Mouse (Mus musculus) heart, adult 2 months (tissue): ENCODE measurements at regions not wholly inside any gene's neighbourhood (a gene's known extent, or its start where the extent isn't known, plus 50 kb on each side); places are given as distances from the start of the nearest gene placed in this dataset.
"Not testable (repeated sequence)": the region's sequence is repeated elsewhere in the genome, so short reads cannot be mapped to it uniquely, and the experiment has no call there.

Experiments used
- DNase-seq, 2 experiments: peaks; one replicate each; pipeline ENCODE4 v3.0.0; 2021
- H3K27ac ChIP-seq: fragments of 200-600 bp; 2 replicates; pipeline ENCODE4 v1.8.1; 2022
- H3K27me3 ChIP-seq: fragments of 200-500 bp; 2 replicates; pipeline ENCODE4 v1.6.1; 2012; ENCODE audit warnings: mild to moderate bottlenecking, low read length, inconsistent platforms, mixed read lengths; ENCODE audit not compliant: control insufficient read depth, insufficient read depth
- H3K36me3 ChIP-seq: fragments of 200-500 bp; 2 replicates; pipeline ENCODE4 v1.6.1; 2012; ENCODE audit warnings: low read length, inconsistent platforms; ENCODE audit not compliant: control insufficient read depth, insufficient read depth
- H3K4me1 ChIP-seq: fragments of 200-500 bp; 2 replicates; pipeline ENCODE4 v1.6.1; 2011; ENCODE audit warnings: low read length; ENCODE audit not compliant: control insufficient read depth, insufficient read depth
- H3K4me3 ChIP-seq: fragments of 200-600 bp; 2 replicates; pipeline ENCODE4 v1.8.1; 2022
- H3K79me2 ChIP-seq: fragments of 200-500 bp; replicated peaks from 2 replicates; pipeline ENCODE4 v1.6.1; 2012; ENCODE audit warnings: mild to moderate bottlenecking, inconsistent platforms, low read length, moderate library complexity, mixed read lengths; ENCODE audit not compliant: control insufficient read depth, insufficient read depth
- H3K9ac ChIP-seq: fragments of 200-500 bp; 2 replicates; pipeline ENCODE4 v1.6.1; 2012; ENCODE audit warnings: low read depth, mild to moderate bottlenecking, control low read depth, inconsistent platforms, low read length, mixed read lengths
- CTCF ChIP-seq: fragments of 200-600 bp; IDR thresholded peaks from 2 replicates; pipeline ENCODE4 v1.8.1; 2022; ENCODE audit warnings: antibody characterized with exemption, mild to moderate bottlenecking, moderate library complexity
- EP300 ChIP-seq: fragments of 200-500 bp; IDR thresholded peaks from 2 replicates; pipeline ENCODE4 v1.6.1; 2011; ENCODE audit warnings: low read depth, low read length, control low read depth; ENCODE audit not compliant: insufficient read depth
- POLR2A ChIP-seq: fragments of 200-500 bp; IDR thresholded peaks from 2 replicates; pipeline ENCODE4 v1.6.1; 2011; ENCODE audit warnings: mild to moderate bottlenecking, low read depth, low read length, control low read depth; ENCODE audit not compliant: insufficient read depth
- WGBS: fragments of 180-500 bp; shearing (Covaris S2); methylation state at CpG from one replicate; pipeline ENCODE4 v1.1.7; 2018; 5-methylcytosine and 5-hydroxymethylcytosine counted together
- intact Hi-C: fragments of 180-260 bp; cut with DNase I; formaldehyde crosslinking; loops from one replicate; pipeline ENCODE4 v1.15.1; 2025

DNA sequence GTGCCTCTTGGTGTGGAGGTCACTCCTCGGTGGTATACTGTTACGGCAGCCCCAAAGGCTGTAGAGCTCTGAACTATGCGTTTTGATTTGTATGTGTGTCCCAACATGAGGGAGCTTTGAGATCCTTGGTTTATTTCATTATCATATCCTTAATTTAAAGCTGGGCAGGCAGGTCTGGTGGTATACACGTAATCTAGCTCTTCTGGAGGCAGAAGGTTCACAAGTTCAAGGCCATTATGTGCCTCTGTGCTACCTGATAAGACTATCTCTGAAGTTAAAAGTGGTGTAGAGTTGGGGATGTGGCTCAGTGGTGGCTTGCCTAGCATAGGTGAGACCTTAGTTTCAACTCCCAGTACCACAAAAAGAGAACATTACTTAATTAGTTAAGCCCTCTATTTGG lies 199.1 kb upstream of the Hmga2 start:
- H3K4me3 ChIP-seq, result no peak overlapping the region
- no peak for DNase-seq
- no peak overlapping the region for H3K9ac ChIP-seq
- no peaks in the 10 kb centered on the region for H3K79me2 ChIP-seq
- H3K36me3 ChIP-seq, result no peaks in the 10 kb centered on the region
- intact Hi-C loops, result no loop called here
- H3K27ac ChIP-seq, result no peak overlapping the region
- H3K27me3 ChIP-seq, result no peaks in the 10 kb centered on the region
- no peak for TF ChIP-seq POLR2A
- TF ChIP-seq CTCF, result no peak
- no peak for TF ChIP-seq EP300
- WGBS, result 67% methylated on average over 4 of the region's 4 CpGs
- H3K4me1 ChIP-seq, result no peaks in the 10 kb centered on the region; the same call in 1 of the 2 replicates

GRCm38 (mm10) chr10:120674321-120675045 lies 198.2 kb upstream of the Hmga2 start:
- Histone ChIP-seq H3K36me3 (no peaks in the 10 kb centered on the region), H3K27me3 (no peaks in the 10 kb centered on the region), H3K27ac (no peak overlapping the region), H3K79me2 (no peaks in the 10 kb centered on the region), H3K4me3 (no peak overlapping the region), H3K9ac (no peak overlapping the region), H3K4me1 (no peaks in the 10 kb centered on the region; the same call in 1 of the 2 replicates)
- no peak for TF ChIP-seq EP300
- TF ChIP-seq POLR2A, result no peak
- TF ChIP-seq CTCF, result no peak
- no peak for DNase-seq
- intact Hi-C loops, result no loop called here
- WGBS, result 29% methylated on average over 10 of the region's 10 CpGs

- H3K36me3 ChIP-seq, H3K4me1 ChIP-seq, DNase-seq, H3K27me3 ChIP-seq, H3K27ac ChIP-seq, H3K4me3 ChIP-seq, H3K9ac ChIP-seq, H3K79me2 ChIP-seq: not testable (repeated sequence)
- intact Hi-C loops, result loop anchor here (1.0 to 10.0 kb wide), 2 partner anchors 83 to 361 kb away; no protein-coding TSS in a partner anchor
- WGBS, result 96% methylated on average over 7 of the region's 7 CpGs
Observed at GRCm38 (mm10) chr10:120667678-120668031, 191.4 kb upstream of the Hmga2 start.

- no peak overlapping the region for H3K9ac ChIP-seq
- H3K79me2 ChIP-seq, result no peaks in the 10 kb centered on the region
- H3K4me1 ChIP-seq, result peaks cover 4% of the 10 kb centered on the region; the same call in 1 of the 2 replicates
- DNase-seq, result peak; percentile 37 to 52
- no peak overlapping the region for H3K4me3 ChIP-seq
- 0 out of 2 replicates have a peak, but pooled peaks have one; percentile 28 for TF ChIP-seq EP300
- TF ChIP-seq CTCF, result peak; percentile 71
- no peak for TF ChIP-seq POLR2A
- 54% methylated on average over 12 of the region's 12 CpGs for WGBS
- no peaks in the 10 kb centered on the region for H3K36me3 ChIP-seq
- H3K27me3 ChIP-seq, result no peaks in the 10 kb centered on the region
- no peak overlapping the region for H3K27ac ChIP-seq
- intact Hi-C loops, result loop anchor here (1.0 to 10.0 kb wide), 3 partner anchors 82 to 410 kb away; no protein-coding TSS in a partner anchor
Observed at GRCm38 (mm10) chr10:120666985-120667677, 190.9 kb upstream of the Hmga2 start.

DNA sequence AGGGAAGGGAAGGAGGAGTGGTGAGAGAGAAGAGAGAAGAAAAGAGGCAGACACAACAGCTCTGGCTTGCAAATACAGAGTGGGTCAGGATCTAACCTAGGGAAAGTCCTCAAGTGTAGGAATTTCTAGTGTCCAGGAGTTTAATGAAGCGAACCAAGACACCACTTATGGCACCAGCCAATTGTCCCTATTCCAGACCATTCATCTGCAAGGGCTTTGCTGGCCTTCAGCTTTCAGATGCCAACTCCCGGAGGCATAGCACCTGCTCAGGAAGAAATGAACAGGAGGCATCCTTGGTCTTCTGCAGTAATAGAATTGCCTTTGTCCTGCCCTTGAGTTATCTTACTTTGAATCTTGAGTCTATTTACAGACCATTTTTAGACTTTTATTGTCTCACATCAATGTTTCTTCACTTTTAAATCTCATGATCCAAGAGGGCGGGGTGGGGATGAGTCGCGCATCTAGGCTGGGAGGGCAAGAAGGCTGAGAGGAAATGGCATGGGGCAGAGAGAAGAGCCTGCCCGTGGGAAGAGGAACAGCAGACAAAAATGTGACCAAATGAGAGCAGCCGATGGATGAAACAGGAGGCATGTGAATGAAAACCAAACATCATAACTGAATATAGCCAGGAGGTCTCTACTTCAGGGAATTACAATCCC lies 190.1 kb upstream of the Hmga2 start:
- peaks cover 4% of the 10 kb centered on the region; the same call in 1 of the 2 replicates for H3K4me1 ChIP-seq
- no peak overlapping the region for H3K9ac ChIP-seq
- intact Hi-C loops, result loop anchor here (1.0 to 10.0 kb wide), 2 partner anchors 82 to 409 kb away; no protein-coding TSS in a partner anchor
- TF ChIP-seq POLR2A (no peak), CTCF (no peak), EP300 (no peak)
- no peak for DNase-seq
- no peaks in the 10 kb centered on the region for H3K27me3 ChIP-seq
- WGBS, result 61% methylated on average over 7 of the region's 7 CpGs
- H3K4me3 ChIP-seq, result no peak overlapping the region
- no peaks in the 10 kb centered on the region for H3K36me3 ChIP-seq
- H3K27ac ChIP-seq, result no peak overlapping the region
- no peaks in the 10 kb centered on the region for H3K79me2 ChIP-seq
